Mouse (Mus musculus) heart, postnatal 14 days (tissue): ENCODE measurements around the gene Dnah11. TPM values are rescaled to one million over a fixed set of nuclear protein-coding genes. Genes with fewer than 3 reads are reported as not detected.

Source experiments
- DNase-seq, 2 experiments: peaks; one replicate each; pipeline ENCODE4 v3.0.0; 2021 to 2022
- intact Hi-C: fragments of 180-260 bp; cut with DNase I; formaldehyde crosslinking; loops from one replicate; pipeline ENCODE4 v1.15.1; 2025
- total RNA-seq, 2 experiments: library from RNA; stranded (reverse); gene quantifications; 2 replicates each; pipeline ENCODE4 v1.2.3; 2021

Dnah11 gene
- total RNA-seq, 2 experiments from 2014 or later, result 0.07 TPM; not detected in 1

DNA sequence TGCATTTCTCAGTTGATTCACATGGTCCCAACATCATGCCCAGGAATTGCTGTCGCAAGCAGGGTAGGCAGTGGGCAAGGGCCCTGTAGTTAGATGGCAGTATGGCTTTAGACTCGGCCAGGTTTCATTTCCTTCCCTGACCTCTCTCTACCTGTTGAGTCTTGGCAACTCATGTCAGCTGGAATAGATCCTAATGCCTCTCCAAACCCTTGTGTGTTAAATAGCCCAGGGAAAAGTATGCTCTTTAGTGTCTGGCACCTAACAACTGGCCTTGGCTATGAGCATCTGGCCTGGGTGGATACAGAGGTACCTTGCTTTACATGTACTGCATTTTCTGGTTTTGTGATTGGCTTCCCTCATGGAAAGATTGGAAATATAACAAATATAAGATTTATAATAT, 314.2 kb downstream of the Dnah11 start:
- intact Hi-C loops, result no loop called here
- DNase-seq, result no peak

DNA sequence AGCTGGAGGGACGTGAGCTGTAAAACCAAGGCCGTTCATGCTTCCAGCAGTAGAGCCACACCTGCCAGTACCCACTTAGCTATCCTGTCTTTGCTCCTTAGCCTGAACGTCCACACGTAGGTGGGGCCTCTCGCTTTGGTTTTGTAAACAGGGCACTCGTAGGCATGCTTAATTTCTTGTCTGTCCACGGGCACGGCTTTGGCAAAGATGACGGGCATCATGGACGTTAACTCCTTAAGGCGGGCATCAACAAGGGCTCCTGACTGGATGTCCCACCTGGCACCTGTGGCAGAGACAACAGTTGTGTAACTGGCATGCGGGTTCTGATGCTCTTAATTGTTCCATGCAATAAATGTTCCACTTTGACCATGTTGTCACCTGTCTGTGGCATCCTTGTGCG, 320.5 kb downstream of the Dnah11 start:
- no peak for DNase-seq
- intact Hi-C loops, result no loop called here

DNA sequence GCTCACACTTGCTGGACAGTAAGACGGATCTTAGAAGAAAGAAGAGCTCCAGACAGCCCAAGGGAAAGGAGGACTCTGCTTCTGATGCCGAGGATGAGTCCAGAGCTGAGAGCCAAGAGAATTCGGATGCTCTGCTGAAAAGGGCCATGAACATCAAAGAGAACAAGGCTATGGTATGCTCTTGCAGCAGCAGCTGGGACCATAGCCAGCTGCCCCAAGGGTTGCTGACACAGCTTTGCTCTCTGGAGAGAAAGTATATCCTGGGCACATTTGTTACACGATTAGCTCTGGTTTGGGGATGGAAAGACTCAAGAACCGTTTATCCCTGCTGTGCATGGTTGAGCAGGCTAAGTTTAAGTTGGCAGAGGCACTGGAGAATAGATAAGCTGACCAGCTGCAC, 326.6 kb downstream of the Dnah11 start:
- intact Hi-C loops, result no loop called here
- no peak for DNase-seq

DNA sequence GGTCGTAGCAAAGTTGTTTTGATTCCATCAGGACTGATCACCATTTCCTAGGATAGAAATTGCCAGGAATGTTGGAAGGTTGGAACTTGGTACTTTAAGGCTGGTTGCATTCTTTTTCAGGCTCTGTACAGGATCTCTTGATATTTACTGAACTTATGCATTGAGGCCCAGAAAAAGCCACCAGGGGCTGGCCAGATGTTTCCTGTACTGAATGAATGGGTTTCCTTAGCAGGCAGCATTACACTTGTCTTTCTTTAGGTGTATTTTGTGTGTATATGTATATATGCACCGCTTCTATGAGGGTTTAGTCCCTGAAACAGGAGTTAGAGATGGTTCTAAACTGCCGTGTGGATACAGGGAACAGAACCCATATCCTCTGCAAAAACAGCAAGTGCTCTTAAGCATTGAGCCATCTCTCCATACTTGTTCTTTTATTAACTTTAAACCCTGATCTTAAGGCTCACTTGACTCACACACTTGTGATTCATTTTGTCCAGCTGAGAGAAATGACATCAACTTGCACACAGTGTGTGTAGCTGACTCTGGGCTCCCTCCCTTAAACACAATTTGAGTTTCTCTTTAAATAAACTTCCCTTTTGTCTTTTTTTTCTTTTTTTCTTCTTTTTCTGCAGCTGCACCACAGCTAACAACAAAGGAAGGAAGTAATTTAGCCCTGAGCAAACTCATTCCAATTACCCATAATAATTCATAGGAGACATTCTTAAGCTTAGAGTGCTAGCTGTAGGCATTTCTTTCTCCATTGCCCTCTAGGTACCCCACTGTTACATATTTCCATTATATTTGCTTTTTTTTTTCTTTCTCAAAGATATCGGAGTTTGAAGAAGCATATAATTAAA, 330.9 kb downstream of the Dnah11 start:
- intact Hi-C loops, result no loop called here
- no peak for DNase-seq

DNA sequence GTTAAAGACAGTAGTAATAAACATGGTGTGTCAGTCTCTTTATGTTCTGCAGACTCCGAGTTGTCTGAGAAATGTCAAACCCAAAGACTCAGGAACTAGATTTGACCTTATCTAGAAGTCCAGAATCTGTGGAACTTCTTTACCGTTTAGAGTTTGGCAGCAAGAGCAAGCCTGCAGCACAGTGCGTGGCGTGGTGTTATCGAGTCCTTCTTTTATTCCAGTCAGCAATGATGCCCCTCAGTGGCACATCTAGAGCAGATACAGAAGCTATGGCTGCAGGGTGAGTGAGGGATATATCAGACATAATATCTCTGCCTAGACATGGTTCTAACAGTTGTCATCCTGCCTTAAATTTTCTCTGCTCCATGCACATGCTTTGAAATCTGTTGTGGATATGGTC, 336.2 kb downstream of the Dnah11 start:
- intact Hi-C loops, result no loop called here
- DNase-seq, result no peak

DNA sequence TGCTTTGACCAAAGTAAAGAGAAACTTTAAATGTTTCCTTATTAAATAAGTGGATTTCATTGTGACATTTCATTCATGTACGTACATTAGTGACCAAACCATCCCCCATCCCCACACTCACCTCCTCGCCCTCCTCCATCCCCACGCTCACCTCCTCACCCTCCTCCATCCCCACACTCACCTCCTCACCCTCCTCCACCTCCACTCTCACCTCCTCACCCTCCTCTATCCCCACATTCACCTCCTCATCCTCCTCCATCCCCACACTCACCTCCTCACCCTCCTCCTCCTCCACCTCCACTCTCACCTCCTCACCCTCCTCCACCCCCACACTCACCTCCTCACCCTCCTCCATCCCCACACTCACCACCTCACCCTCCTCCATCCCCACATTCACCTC, 337.6 kb downstream of the Dnah11 start:
- DNase-seq, result no peak
- intact Hi-C loops, result no loop called here

DNA sequence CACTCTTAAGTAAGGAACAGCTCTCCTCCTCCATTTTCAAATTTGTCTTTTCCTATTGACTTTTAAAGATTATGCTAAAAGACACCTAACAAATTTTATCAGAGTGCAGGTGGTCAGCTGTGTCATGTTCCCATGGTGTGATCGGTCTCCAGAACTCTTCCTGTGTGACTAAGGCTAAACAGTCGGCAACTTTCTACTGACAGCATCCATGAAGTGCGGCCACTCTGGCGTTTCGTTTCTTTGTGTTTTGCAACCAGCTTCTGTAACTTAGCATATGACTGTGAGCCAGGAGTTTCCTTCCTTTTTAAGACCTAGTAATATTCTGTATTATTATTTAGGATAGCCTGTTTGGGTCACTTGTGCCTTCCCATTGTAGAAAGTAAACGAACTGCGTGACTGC, 338.0 kb downstream of the Dnah11 start:
- DNase-seq, result no peak
- intact Hi-C loops, result no loop called here

DNA sequence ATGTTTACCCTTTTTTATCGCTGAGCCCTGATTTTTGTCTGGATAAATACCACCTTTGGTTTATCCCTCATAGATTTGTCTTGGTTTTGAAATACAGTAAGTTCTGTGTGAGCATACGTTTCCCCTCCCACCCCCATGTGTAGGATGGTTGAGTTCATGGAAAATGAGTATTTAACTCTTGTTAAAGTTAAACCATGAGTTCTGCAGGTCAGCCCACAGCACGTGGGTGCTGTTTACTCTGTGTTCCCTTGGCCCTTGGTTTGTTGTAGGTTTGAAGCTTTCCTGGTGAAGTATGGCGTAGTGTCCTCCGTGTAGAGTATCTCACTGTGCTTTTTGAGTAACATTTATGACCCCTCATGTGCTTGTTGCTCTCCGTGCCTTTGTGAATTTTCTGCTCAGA, 341.0 kb downstream of the Dnah11 start:
- intact Hi-C loops, result no loop called here
- no peak for DNase-seq

DNA sequence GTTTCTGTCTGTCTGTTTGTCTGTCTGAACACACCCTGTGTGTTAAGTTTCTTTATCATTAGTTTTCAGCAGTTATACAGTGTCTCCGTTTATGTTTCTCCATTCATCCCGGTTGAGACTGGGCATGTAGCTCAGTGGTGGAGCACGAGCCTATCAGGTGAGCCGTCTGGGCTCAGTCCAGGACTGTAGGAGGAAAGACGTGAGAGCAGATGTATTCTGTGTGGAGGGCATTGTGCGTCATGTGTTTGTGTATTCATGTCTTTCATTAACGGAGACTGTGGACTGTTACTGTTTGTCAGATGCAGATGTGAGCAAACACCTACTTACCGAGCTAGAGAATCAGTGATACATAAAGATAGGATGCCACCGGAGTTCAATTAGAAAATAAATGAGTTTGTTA, 341.8 kb downstream of the Dnah11 start:
- no peak for DNase-seq
- intact Hi-C loops, result no loop called here

DNA sequence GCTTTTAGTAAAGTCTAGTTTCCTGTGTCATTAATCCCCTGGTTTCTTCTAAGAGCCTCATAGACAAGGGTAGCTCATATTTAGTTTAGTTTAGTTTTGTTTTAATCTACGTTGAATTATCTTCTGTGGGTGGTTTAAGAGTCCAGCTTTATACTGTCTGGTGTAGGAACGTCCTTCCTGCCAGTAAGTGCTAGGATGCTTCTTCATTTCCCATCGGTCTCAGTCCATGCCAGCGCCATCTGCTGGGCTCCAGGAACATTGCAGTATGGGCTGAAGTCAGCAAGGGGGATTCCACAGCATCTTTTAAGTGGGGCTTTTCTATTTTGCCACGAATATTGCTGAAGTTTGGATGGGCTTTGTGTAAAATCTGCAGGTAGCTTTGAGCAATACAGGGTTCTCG, 345.5 kb downstream of the Dnah11 start:
- intact Hi-C loops, result loop anchor here (1.0 to 5.0 kb wide), 3 partner anchors 33 to 469 kb away; no protein-coding TSS in a partner anchor
- peak; percentile 58 to 71 for DNase-seq

DNA sequence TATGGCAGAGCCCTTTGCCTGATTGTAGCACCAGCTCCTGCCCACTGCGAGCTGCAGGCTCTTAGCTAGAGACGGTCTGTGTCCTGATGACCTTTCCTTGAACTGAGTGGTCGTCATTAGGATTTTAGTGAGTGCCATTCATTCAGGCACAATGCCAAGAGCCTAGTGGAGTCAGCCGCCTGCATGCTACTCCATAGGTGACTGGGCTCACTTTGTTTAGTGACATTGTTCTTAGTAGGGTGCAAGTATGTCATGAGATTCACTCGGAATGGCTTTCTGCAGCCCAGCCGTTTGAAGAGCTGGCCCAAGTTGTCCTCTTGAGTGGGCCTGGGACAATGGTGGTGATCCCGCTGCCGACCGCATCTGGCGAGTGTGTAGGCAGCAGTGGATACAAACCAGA, 348.4 kb downstream of the Dnah11 start:
- intact Hi-C loops, result loop anchor here (5.0 kb wide), 1 partner anchor 78 kb away; no protein-coding TSS in a partner anchor
- no peak for DNase-seq

DNA sequence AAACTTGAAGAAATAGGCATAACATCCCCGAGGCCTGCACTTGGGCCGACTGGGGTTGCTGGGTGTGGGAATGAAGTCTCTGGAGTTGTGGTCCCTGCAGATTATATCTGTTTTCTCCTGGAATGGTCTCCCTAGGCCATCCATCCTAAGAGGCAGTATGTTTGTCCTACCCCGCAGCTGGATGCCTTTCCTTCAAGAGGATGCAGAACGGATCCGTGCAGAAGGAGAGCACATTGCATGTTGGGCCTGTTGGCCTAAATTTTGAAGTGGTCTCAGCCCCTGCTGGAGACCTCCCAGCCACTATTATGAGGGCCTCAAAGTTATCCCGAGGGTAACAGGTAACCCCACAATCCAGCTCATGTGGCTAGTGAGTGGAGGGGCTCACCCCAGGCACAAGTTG, 350.2 kb downstream of the Dnah11 start:
- intact Hi-C loops, result no loop called here
- DNase-seq, result no peak

DNA sequence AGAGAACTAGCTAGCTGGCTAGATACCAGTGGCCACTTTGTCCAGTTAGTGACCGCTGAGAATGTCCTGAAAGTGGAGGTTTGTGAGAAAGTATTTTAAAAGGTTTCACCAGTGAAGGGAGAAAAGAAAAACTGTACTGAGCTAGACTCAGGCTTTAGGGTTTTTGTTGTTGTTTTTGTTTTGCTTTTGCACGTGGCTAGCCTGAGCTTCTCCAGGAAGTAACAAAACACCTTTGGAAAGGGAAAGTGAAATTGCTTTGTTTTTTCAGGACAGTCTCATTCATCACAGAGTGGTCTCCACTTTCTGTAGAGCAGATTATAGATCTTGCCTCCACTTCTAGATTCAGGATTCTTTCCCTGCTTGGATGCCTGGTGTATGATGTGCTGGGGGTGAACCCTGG, 353.9 kb downstream of the Dnah11 start:
- intact Hi-C loops, result no loop called here
- DNase-seq, result no peak

DNA sequence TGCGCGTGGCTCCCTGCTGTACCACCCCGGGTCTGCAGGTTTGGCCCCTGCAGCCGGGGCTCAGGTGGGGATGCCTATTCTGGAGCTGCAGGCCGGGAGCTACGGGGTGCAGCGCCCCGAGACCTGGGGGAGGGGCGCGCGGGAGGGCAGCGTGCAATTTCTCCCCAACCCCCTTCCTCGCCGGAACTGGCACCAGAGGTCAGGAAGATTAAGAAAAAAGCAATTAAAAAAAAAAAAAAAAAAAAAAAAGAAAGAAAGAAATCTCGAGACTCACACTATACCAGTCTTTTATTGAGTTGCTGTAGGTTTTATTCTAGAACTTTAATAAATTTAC, 354.8 kb downstream of the Dnah11 start:
- DNase-seq, result no peak
- intact Hi-C loops, result no loop called here

DNA sequence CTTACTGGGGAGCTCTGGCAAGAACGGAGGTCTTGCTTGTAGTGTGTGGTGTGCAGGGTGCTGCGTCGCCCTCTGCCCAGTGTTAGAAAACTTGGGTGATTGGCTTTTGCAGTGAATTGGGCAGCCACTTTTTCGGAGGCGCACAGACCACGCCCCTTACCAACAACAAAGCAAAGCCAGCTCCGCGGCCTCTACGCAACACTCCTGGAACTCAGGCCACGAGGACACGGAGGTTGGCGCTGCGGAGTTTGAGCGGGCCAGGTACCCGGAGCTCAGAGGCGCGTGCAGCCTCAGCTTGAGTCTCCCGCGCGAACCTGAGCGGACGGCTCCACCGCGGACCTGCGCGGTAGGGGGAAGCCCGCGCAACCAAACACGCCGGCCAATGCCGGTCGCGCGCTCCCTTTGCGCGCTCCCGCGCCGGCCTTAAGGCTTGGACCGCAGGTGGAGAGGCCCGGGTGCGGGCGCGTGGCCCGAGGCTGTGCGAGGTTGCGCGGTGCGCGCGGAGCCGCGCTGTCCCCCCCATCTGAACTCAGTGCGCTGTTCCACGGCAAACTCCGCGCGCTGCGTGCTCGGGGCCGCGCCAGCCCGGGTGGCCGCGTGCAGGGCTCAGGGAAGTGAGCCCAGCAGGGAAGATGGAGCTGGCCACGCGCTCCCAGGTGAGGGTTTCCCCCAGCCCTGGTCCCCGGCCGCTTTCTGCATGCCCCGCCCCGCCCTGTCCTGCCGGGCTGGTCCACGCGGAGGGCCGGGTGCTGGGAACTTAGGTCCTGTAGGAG, 355.4 kb downstream of the Dnah11 start:
- intact Hi-C loops, result no loop called here
- DNase-seq, result peak; percentile 60 to 65

DNA sequence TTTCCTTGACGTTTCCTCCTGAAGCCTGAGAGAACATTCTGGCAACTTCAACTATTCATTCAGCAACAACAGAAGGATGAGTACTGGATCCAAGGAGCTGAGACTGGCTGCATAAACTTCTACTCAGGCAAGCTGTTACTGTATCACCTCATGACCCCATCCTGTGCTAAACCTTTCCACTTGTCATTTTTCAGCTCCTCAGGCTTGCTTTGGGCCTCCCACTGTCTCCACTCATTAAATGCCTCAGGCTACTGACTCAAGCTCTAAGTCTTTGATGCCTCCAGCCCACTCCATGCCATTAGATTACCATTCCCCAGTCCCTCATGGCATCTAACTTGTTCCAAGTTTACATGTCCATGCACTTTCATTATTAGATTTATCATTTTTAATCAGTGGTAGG, 356.2 kb downstream of the Dnah11 start:
- DNase-seq, result no peak
- intact Hi-C loops, result no loop called here

DNA sequence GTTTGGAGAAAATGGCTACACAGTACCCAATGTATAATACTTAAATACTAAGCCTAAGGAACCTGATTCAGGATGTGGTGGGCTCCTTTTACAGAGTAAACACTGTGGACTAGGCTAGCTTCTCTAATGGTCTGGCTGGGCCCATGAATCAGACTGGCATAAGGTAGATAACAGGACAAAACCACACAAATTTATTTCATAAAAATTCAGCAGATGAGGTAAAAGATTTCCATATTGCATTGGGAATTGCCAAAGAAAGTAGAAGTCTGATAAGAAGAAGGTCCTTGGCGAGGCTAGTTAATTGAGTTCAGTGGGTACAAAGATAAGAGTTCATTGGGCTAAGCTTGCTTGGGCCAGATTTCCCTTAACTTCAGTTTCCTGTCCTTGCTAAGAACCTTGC, 358.1 kb downstream of the Dnah11 start:
- intact Hi-C loops, result no loop called here
- DNase-seq, result no peak

DNA sequence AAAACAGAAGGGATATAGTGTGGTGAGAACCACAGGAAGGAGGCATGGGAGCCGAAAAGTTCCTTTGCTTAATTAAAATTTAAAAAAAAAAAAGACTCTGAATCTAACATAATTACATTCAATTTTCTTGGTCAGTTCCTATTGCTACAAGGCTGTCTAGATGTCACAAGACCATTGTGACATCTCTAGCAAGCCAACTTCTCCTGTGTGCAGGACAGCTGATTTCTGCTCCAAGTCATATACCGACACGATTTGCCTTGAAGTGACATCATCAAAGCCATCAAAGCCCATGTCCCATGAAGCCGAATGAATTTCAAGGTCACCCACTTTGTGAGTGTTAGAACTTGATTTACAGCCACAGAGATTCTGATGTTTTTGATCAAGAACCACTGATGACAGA, 361.5 kb downstream of the Dnah11 start:
- DNase-seq, result no peak
- intact Hi-C loops, result no loop called here

DNA sequence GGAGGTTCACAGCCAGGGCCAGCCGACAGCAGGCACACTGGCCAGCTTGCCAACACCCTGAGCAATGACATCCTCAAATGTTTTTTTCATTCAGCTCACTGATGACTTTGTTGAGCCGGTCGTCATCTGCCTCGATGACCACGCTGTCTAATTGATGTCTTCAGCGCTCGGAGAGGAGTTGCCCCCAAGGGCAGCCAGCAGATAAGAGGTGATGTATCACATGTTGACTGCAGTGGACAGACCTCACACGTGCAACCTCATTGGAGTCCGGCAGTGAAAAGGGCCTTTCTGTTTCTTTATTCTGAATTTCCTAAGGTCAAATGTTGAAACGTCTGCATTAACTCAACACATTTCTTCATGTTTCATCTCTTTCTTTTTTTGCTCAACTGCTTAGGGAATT, 363.5 kb downstream of the Dnah11 start:
- no peak for DNase-seq
- intact Hi-C loops, result no loop called here

DNA sequence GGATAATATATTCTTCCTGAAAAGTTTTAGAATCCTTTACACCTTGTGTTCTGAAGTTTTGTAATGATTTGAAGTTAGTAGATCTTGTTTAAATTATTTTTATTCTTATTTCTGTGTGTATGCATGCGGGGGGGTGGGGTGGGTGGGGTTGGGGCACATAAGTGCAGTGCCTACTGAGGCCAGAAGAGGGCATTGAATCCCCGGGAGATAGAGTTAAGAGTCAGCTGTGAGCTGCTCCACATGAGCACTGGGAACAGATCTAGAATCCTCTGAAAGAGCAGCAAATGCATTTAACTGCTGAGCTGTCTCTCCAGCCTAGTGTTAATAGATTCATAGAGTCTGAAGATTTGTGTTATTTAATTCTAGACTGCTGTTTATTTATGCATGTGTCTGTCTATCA, 364.2 kb downstream of the Dnah11 start:
- intact Hi-C loops, result no loop called here
- no peak for DNase-seq

DNA sequence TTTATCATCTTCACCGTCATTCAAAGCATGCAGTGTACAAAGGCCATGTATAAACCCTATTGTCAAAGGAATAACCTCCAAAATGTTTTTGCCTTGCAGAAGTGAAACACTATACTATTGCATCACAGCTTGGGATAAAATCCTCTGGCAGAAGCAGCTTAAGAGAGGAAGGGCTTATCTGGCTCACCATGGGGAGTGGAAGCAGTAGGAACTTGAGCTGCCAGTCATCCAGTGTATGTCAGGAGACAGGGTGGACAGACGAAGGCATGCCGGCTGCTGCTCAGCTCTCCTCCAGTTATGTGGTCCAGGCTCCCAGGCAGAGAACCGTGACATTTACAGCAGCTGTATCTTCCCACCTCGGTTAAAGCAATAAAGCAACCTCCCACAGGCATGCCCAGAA, 366.7 kb downstream of the Dnah11 start:
- intact Hi-C loops, result no loop called here

DNA sequence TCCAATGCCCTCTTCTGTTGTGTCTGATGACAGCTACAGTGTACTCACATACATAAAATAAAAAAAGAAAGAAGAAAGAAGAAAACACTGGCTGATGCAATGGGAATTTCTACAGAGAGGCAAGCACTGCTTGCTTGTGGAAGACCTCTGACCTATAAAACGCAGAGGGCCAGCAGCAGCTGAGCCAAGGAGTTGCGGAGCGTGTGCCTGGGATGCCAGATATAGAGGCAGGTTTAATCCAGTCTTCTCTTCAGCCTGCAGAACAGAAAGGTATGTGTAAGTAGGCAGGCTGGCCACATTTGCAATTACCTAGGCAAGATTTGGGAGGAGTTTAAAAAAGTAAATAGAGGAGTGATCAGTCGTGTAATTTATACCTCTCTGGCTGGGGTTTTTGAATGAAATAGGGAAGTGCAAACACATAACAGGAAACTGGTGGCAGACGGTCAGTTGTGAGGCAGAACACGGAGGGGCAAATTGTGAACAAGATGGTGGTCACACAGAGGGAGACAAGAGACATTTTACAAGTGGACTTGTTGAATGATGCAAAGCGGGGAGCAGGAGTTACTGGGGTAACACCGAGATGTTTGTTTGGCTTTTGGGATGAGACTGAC, 367.4 kb downstream of the Dnah11 start:
- intact Hi-C loops, result no loop called here

More for the DNA sequence above, 366.7 kb downstream of the Dnah11 start:
- no peak for DNase-seq

More for the DNA sequence above, 367.4 kb downstream of the Dnah11 start:
- no peak for DNase-seq
